Mouse (Mus musculus) C2C12 (cell line): ENCODE data around the gene Gm3636. TPM values are rescaled to one million over a fixed set of nuclear protein-coding genes. Genes with fewer than 3 reads are reported as not detected.
"Not testable (repeated sequence)": the region's sequence is repeated elsewhere in the genome, so short reads cannot be mapped to it uniquely, and the experiment has no call there.

Source experiments
- H3K27me3 ChIP-seq: one replicate; pipeline ENCODE4 v1.6.1; 2011; ENCODE audit not compliant: control insufficient read depth, insufficient read depth, insufficient read length
- H3K36me3 ChIP-seq: one replicate; pipeline ENCODE4 v1.6.1; 2011; ENCODE audit not compliant: control insufficient read depth, insufficient read depth
- H3K4me3 ChIP-seq: one replicate; pipeline ENCODE4 v1.5.1; 2011; ENCODE audit warnings: mild to moderate bottlenecking, control low read depth; ENCODE audit not compliant: poor library complexity, insufficient read depth, severe bottlenecking
- H3K79me2 ChIP-seq: one replicate; pipeline ENCODE4 v1.6.1; 2011; ENCODE audit not compliant: control insufficient read depth, insufficient read depth
- H3K79me3 ChIP-seq: one replicate; pipeline ENCODE4 v1.6.1; 2011; ENCODE audit warnings: low read depth, control low read depth
- H3ac ChIP-seq: one replicate; pipeline ENCODE3; 2011; ENCODE audit warnings: low read depth; ENCODE audit not compliant: control insufficient read depth, insufficient read length
- long read RNA-seq, 2 experiments: library from polyadenylated mRNA; unstranded; transcript quantifications; one replicate each; pipeline ENCODE4 v2.0.0; 2019 to 2020
- polyA plus RNA-seq: library from polyadenylated mRNA; unstranded; fragments of >200 nt; fragmentation: generic; extraction: Trizol; gene quantifications from one replicate; pipeline ENCODE4 v1.2.1, GENCODE M21; 2012; ENCODE audit warnings: missing spikeins

Gene Gm3636
- polyA plus RNA-seq: 1.0 TPM
- long read RNA-seq, experiment 1: 0 reads
- long read RNA-seq, experiment 2, partial matches to known transcripts: 0 of 1 reads
- long read RNA-seq, experiment 2, other reads (novel, unspliced or antisense): 1 of 1 reads

GRCm38 (mm10) chr14:6742232-6742631 lies at the start of gene Gm3636:
Gm3636 (minus strand) TSS chr14:6742332.
- H3K4me3 ChIP-seq, H3K79me3 ChIP-seq, H3ac ChIP-seq, H3K36me3 ChIP-seq, H3K27me3 ChIP-seq, H3K79me2 ChIP-seq: not testable (repeated sequence)

GRCm38 (mm10) chr14:6774311-6774710 lies 32.2 kb upstream of the Gm3636 start, which contains the start of gene Gm8362:
Gm8362 (minus strand) TSS chr14:6774411.
- H3K36me3 ChIP-seq, H3ac ChIP-seq, H3K27me3 ChIP-seq, H3K79me2 ChIP-seq, H3K79me3 ChIP-seq, H3K4me3 ChIP-seq: not testable (repeated sequence)

- not testable (repeated sequence) for H3ac ChIP-seq, H3K36me3 ChIP-seq, H3K79me2 ChIP-seq, H3K4me3 ChIP-seq, H3K27me3 ChIP-seq, H3K79me3 ChIP-seq
Measured at GRCm38 (mm10) chr14:6757231-6757536, 15.1 kb upstream of the Gm3636 start.

DNA sequence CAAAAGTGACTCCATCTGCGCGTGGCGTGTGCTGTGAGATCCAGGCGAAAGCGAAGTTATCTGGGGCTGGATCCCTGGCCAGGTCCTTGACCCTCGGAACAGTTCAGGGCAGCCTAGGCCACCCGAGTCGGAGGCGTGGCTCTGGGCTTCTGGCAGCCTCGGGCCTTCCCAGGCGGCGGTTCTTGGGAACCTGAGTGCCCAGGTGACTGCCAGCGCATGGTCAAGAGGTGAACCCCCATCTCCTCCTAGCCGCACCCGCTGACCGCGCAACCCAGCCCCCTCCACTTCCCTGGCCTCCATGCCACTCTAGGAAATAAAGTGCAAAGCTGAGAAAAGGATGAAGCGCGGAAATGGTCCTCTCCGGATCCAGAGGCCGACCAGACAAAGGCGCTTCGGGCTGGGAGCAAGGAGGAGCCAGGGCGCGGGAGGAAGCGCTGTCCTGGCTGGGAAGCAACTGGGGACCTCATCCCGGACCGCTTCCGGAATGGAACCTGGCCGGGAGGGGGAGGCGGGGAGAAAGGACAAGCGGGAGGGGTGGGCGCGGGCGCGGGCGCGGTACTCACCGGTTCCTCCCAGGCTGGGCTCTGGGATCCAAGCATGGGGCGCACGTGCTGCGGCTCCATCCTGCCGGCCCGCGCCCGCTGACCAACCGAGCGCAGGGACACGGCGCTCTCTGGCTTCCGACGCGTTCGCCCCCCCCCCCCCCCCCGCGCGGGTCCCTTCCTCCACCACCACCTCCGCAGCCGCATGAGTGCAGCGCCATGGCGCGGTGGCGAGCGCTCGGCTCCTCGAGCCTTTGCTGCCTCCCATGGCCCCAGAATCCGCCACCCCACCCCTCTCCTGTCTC lies 14.5 kb upstream of the Gm3636 start:
- not testable (repeated sequence) for H3K79me2 ChIP-seq, H3ac ChIP-seq, H3K36me3 ChIP-seq, H3K79me3 ChIP-seq, H3K27me3 ChIP-seq
- H3K4me3 ChIP-seq: peak overlapping the region; percentile 21

DNA sequence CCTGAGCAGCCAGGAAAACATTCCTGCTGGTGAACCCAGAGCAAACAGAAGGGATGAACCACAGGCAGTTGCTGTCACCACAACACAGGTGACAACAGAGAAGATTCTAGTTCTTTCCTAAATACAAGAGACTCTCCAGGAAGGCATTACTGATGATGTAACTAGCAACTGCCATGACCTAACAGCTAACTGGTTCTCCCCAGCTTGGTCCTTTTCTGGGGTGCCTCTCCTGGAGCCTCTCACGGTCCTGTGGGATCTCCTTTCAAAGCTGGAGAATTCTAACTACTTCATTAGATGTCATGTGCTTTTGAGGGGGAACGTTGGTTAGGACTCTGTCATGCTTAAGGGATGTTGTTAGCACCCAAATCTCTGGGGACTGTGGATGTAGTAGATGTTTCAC lies 22.0 kb downstream of the Gm3636 start, which contains the start of gene Gm8050:
Gene Gm8050, minus strand, starts transcription at position 101 of the 400 bp plus-strand sequence.
- H3ac ChIP-seq, H3K79me3 ChIP-seq, H3K79me2 ChIP-seq, H3K4me3 ChIP-seq, H3K27me3 ChIP-seq, H3K36me3 ChIP-seq: not testable (repeated sequence)

Other genes with a start within 250 kb of the Gm3636 start
- gene Gm8356, start 205.0 kb downstream of the Gm3636 start, polyA plus RNA-seq: not detected
- not detected for gene Gm3629, start 151.7 kb downstream of the Gm3636 start, polyA plus RNA-seq
- gene Gm3460, start 119.9 kb downstream of the Gm3636 start, polyA plus RNA-seq: not detected
- not detected for gene Gm10251, start 58.2 kb downstream of the Gm3636 start, polyA plus RNA-seq
- not detected for gene Gm8050, start 22.1 kb downstream of the Gm3636 start, polyA plus RNA-seq
- not detected for gene Gm8362, start 32.1 kb upstream of the Gm3636 start, polyA plus RNA-seq
- gene Gm3642, start 98.0 kb upstream of the Gm3636 start, polyA plus RNA-seq: not detected
- gene Gm3667, start 147.6 kb upstream of the Gm3636 start, polyA plus RNA-seq: not detected
- gene Gm6356, start 231.5 kb upstream of the Gm3636 start, polyA plus RNA-seq: not detected